Mouse (Mus musculus) heart, postnatal 4 days (tissue): ENCODE measurements around the gene Ptcd2. TPM values are rescaled to one million over a fixed set of nuclear protein-coding genes. Genes with fewer than 3 reads are reported as not detected.
A peak's percentile ranks its signal among the peaks of the same experiment; 100 is the strongest.
"Not testable (repeated sequence)": the region's sequence is repeated elsewhere in the genome, so short reads cannot be mapped to it uniquely, and the experiment has no call there.

Experiments
- DNase-seq: peaks from one replicate; pipeline ENCODE4 v3.0.0; 2021
- total RNA-seq, 2 experiments: library from RNA; stranded (reverse); gene quantifications; 2 replicates each; pipeline ENCODE4 v1.2.3; 2021

The Ptcd2 gene
- total RNA-seq, 2 experiments from 2014 or later = 37.9 to 40.6 TPM

DNA sequence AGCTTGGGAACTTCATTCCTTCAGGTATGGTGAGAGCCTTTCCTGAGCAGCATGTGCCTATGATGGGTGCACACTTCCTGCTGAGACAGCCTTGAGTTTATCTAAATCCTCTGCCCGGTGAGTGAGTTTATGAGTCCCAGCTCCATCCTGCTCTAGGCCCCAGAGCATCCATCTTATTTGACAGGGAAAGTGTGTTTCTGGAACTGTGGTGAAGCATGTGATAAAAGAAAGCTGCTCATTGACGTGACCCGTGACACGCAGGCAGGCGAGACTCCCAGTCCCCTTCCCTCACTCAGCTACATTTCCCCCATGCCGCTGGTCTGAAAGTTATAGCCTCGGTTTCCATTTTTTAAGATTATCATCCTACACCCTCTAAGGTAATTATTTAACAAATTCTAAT lies 11.4 kb upstream of the Ptcd2 start:
- no peak for DNase-seq

DNA sequence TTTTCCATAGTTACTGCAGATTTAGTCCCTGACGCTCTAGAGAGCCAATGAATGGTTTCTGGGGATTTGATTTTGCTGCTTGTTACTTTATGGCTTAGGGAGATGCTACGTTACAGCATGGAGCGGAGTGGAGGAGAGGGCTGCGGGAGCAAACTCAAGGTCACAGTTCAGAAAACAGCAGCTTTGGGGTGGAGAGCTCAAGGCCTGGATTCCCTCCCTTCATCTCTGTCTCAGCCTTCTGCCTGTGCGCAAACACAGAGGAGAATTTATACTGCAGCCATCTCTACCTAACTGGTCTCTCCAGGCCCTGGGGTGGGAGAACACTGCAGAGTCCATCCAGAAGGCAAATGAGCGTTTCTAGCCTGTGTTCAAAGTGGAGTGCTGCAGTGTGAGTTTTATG lies 10.6 kb upstream of the Ptcd2 start:
- DNase-seq = no peak

DNA sequence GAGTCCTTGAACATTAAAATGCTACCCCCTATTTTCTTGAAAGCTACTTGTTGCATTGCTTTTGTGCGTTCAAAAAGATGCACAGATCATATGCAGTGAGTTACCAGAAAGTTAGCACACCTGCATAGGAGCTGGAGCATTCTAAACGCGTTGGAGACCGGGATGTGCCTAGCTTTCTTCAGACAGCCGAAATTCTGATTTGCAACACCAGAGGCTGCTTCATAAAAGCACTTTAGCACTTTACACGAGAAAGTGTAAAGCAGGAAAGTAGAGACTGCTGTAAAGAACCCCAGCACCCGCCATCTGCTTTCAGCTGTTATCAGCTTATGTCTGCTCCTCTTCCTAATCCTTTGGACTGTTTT lies 9.0 kb upstream of the Ptcd2 start:
- DNase-seq = no peak

DNA sequence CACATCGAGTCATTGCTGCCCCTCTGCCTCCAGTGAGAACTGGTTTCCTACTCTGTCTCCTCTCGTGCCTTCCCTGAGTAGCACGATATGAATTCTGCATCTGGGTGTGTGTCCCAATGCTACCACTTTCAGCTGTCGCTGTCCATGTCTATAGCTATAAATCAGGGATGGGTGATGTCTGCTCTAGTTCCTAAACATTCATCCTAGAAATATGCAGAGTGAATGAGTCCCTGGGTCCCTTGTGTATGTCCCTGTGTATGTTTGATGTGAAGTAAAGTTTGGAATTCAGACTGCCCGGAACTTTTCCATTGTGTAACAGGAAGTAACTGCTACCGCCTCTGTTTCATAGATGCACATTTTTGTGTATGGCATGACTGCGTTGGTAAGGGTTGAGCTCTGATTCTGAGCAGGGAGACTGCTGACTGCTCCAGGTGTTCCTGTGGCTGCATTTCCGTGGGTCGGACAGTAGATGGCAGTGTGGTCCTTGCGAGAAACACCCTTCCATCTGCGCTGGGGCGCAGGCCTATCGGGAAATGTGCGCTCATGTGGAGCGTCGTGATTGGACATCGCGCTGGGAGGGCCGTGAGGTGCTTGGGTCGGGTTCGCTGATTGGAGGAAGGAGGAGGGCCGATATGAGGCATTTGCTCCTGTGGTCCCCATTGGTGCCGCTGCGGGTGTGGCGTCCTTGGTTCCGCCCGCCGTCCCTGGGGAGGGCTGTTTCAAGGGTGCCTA lies 8.4 kb upstream of the Ptcd2 start:
- peak; percentile 94 for DNase-seq

DNA sequence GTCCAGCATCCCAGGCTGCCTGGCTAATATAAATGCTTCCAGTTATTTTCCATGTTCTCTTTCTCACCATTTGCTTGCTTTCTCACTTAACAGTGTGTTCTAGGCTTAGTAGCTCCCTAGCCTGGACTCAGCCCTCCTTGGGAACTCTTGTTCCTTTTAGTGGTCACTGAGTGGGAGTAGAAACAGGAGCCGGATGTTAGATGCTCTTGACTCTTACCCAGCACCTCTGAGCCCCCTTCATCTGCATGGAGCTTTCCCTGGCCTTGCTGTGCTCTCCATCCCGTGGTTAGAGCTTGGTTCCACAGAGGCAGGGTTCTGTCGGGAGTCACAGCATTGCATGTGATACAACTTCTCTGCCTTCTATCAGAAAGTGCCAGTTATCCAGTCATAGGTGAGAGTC lies 7.1 kb upstream of the Ptcd2 start:
- DNase-seq = no peak

DNA sequence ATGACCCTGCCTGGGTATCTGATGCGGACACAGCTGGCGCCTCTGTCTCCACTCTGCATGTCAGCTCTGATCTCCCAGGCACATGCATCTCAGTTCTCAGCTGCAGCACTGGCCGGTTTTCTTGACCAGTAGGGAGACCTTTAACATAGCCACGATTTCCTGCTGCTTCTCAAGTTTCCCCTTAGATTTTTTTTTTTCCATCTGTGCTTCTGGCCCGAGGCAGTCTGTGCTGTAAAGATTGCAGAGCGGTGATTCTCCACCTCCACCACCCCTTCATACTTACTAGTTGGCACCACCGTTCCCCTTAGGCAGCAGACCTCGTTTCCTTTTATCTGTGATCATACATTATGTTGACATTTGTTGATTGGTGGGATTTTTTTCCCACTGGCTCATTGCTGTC lies 6.7 kb upstream of the Ptcd2 start:
- no peak for DNase-seq

DNA sequence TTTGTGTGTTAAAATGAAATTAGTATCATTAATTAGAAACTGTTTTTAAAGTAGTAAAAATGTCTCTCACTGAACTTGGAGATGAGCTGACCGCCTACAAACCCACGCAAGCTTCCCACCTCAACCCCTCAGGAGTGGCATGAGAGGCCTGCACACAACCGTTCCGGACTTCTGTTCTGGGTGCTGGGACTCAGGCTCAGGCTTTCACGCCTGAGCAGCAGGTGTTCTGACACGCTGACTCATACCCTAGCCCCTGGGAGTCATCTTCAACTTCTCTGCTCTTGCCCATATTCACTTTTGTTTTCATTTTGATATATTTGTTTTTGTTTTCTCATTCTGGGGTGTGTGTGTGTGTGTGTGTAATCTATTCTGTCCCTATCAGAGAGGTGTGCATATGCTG lies 5.5 kb upstream of the Ptcd2 start:
- DNase-seq = no peak

DNA sequence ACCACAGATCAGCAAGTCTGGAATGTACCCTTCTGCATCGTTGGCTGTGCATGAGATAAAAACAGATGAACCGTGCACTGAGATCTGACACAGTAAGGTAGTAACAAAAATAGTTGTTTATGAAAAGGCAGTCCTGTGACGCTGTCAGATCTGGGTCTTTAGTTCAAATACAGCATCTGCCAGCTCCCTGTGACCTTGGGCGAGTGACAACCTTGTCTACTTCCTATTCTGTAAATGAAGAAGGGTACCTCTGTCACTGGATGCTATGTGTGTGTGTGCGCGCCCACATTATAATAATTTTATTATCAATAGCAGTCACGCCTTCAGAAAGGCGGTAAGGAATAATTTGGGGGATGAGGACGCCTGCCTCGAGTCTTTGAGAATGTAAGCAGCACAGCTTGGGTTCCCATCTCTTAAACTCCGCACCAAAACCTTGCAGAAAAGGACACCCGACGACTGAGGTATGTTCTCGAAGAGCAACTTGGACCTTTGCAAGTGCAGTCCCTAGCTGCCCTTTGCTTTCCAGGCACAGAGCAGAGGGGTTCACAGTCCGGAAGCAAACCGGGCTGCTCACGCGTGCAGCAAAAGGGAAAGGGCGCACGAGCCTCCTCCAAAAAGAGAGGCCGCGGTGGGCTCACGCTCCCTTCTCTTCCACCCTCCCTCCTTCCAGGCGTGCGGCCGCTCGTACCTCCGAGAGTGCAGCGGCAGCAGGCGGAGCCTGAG lies 468 bp downstream of the Ptcd2 start:
- no peak for DNase-seq

DNA sequence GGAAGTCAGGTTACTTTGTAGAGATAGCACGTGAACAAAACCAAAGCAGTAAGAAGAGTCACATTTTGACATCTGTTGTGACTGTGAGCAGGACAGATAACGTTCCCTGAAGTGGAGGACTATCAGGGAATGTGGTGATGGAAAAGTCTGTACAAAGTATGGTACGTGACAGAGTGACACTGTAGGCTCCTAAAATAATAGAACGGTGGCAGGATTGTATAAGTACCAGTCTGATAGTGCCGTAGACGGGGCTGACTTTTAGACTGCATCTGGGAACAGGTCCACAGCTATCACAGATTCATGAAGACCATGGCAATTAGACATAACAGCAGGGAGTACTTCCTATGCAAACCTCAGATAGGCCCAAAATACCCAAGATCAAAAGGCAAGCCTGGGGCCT lies 3.0 kb downstream of the Ptcd2 start:
- no peak for DNase-seq

DNA sequence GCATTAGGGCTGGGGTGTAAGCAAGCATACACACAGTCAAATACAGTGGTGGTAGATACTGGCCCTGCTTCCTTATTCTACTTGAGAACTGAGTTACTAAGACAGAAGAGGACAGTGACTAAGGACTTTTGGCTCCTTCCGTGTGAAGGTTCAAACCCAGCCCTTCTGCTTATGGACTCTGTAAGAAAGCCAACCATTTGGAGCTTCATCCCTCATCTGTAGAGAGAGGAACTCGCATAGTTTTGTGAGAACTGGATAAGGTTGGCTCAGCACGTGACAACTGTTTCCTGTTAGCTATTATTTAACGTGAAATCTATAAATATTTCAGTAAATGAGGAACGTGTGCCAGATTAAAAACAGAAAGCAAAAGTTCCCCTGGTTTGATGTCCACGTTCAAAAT lies 7.0 kb downstream of the Ptcd2 start:
- no peak for DNase-seq

DNA sequence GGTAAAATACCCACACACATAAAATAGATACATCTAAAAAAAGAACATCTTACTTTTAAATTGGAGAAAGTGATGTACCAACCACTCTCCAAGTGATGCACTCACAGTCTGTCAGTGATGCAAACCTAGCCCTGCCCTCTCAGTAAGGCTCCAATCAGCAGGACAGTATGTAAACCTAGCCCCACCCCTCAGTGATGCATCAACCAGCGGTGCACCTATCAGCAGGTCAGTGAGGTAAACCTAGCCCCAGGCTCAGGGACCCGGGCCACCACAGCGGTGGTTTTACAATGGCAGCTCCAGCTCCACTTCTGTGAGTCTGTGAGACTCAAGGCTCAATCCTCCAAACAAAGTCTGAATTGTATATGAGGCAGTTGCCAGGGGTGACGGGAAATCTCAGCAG lies 13.2 kb downstream of the Ptcd2 start:
- DNase-seq = no peak

DNA sequence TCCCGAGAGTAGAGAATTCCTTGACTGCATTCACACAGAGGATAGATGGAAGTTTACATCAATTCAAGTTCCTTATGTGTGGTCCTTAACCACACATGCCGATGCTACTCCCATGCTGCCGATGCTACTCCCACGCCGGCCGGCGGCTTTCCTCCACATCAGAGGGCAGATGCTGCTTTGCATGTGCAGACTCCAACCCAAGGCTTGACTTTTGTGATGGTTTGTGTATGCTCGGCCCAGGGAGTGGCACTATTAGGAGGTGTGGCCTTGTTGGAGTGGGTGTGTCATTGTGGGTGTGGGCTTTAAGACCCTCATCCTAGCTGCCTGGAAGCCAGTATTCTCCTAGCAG lies 20.2 kb downstream of the Ptcd2 start:
- DNase-seq = not testable (repeated sequence)

DNA sequence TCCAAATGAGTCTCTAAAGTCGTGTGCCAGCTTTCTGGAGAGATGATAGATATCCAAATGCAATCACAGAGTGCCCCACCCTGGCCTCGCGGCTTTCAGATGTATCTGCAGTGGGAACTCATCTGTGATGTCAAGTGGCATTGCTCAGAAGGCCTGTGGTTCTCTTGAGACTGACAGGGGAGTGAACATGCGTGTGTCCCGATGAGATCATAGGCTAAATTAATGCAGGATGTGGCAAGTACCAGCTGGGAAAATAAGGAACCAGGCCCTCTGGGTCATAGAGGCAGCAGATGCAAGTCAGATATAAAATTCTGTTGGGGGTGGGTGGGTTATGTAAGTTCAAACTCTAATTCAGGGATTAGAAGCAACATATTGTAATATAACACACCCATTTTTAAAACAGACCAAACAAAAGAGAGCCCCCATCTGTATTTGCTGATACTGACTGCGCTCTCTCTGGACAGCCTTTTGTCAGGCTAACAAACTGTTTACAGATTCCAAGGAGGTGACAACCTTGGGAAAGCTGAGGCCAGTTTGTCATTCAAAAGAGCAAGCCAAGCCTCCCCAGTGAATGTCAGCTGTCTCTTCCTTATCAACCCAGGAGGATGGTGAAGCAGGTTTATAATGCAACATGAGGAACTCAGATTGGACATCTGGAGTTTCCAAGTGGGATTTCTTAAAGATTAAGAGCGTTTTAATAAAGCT lies 20.7 kb downstream of the Ptcd2 start:
- DNase-seq = peak; percentile 25

DNA sequence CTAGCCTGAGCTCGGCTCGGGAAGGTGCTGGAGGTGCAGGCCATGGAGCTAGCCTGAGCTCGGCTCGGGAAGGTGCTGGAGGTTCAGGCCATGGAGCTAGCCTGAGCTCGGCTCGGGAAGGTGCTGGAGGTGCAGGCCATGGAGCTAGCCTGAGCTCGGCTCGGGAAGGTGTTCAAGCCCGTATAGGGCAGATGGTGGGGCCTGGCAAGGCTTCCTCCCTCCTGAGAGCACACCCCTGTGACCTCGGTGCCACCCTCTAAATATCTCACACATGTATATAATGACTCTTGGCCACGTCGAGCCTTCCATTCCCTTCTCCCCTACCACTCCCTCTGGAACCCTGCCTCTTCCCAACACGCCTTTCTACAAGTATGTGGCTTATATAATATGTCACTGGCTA lies 21.6 kb downstream of the Ptcd2 start:
- DNase-seq = not testable (repeated sequence)

DNA sequence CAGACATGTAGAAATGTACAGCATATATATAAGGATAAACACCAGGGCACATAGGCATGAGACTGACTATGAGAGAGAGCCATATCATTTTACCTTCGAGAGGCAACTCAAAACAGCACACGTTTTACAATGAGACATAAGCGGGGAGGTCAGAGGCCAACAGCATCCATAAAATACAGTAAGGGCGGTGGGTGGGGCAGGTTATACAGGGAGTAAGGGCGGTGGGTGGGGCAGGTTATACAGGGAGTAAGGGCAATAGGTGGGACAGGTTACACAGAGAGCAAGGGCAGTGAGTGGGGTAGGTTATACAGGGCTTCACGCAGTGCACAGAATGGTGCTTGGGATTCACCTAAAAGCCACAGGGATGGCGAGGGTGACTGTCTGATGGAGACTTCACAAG lies 24.1 kb downstream of the Ptcd2 start:
- DNase-seq = no peak

DNA sequence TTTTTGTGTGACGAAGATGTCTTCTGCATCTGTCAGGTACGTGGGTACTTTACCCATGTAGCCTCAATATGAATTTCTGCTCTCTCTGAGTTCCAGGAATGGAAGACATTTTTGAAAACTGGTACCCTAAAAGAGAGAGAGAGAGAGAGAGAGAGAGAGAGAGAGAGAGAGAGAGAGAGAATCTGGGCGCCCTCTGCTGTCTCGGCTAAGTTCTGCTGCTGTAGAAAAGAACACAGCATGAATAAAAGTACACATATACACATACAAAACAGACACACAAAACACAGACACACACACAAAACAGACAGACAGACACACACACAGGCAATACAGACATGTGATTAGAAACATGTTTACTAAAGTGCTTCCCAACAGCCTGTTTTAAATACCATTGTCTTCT lies 27.4 kb downstream of the Ptcd2 start:
- DNase-seq = peak; percentile 75

DNA sequence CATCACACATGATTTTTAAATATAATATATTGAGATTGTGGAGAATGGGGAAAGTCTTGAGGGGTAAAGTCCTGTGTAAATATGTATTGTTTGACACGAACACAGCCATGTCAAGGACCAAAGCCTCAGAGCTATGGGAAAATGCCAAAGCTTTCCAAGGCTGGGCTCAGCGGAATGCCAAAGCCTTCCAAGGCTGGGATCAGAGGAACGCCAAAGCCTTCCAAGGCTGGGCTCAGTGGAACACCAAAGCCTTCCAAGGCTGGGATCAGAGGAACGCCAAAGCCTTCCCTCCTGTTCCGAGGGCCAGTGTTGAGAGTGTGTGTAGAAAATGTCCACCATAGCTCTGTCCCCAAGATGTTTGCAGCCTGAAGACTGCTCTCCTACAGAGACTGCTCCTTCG lies 28.1 kb downstream of the Ptcd2 start:
- no peak for DNase-seq

DNA sequence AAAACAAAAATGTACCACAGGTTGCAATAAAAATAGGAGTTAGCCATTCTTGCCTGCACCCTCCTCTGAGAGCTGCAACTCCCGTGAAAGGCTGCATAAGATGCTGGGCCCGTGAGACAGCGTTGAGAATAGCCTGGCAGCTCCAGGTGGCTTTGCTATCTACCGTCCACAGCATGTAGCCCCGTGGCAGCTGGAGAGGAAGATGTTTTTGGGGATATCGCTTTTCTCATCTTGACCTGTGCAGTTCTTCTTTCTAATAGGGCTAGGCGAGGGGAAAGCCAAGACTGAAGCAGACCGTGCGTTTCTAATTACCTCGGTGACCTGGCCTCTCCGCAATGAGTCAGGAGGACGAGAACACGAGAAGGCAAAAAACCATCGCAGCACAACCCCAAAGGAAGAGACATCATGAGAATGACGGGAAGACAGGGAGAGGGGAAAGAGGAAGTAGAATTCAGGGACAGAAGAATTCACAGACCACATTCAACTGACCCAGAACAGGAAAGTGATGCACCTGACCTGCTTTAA lies 29.8 kb downstream of the Ptcd2 start:
- no peak for DNase-seq

DNA sequence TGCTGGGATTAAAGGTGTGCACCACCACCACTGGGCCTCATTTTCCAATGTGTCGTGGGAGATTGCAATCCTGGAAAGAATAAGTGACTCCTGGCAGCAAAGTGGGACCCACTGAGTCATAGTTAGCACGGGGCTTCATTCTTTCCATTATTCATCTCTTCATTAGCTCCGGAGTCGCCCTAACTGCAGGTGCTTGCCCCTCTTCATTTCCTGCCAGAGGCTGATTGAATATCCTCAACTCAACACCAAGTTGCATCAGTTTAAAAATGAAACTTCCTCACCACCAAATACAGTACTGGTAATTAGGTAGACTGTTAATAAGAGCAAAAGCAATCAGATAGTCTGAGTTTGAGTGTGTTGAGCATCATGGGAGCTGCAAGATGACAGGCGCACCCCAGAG lies 30.4 kb downstream of the Ptcd2 start:
- no peak for DNase-seq

DNA sequence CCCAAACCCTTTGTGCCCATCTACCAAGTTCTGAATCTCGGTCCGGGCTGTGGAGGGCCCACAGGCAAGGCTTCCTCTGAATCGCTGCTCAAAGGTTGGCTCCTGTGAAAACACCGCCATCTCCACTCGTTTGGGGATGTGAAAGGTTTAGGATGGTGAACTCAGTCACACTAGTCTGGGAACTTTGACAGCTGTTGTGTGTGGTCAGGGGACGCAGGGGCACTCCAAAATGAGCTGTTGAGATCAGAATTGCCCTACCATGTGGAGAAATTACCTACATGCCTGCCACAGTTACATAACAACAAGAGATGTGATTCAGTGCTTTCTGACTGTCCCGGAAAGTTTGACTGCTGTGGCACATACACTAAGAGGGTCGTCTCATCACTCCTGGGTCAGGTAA lies 36.1 kb downstream of the Ptcd2 start:
- peak; percentile 38 for DNase-seq

DNA sequence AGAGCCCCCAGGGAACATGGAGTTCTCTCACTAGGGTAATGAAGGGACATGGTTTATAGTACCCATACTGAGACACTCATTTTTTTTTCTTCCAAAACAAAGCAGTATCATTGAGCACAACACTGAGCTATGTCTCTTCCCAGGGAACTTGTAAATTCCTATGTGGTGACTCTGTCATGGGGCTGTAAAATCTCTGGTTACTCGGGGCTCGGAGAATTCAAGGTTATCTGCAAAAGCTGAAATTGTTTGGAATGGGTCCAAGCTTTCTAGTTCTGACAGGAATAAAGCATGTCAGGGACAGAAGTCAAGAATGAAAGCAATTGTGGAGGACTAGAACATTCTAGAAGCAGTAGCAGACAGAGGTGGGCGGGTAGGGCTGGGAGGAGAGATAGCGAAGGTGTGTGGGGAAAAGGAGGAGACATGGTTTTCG lies 36.6 kb downstream of the Ptcd2 start:
- DNase-seq = no peak

DNA sequence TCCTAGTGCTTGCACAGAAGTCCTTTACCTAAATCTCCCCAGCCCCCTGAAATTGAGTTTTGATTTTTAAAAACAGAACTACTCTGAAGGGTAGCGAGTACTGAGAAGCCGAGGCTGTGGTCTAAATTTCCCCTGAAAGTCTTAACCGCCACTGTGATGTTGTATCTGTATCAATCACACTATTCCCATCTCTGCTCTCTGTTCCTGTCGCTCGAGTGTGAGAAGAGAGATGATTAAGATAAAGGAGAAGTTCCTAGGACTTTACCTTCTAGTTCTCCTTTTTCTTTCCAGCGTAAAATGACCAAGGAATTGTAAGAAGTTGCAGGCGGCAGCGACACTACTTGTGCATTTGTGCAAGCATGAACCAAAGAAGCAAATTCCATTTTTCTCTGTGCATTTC lies 38.3 kb downstream of the Ptcd2 start:
- no peak for DNase-seq

DNA sequence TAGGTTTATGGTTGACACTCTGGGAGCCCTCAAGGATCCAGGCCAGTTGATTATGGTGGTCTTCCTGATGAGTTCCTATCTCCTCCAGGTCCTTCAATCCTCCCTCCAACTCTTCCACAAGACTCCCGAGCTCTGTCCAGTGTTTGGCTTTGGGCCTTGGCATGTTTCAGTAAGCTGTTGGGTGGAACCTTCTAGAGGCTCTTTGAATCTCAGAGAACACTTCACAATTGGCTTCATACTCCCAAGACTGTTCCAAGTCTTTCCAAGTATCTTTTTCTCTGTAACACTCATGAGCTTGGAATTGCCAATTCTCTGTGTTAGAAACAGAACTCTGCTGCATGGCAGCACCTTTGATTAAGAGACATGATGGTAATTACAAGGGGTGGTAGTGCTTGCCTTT lies 39.3 kb downstream of the Ptcd2 start:
- DNase-seq = no peak

DNA sequence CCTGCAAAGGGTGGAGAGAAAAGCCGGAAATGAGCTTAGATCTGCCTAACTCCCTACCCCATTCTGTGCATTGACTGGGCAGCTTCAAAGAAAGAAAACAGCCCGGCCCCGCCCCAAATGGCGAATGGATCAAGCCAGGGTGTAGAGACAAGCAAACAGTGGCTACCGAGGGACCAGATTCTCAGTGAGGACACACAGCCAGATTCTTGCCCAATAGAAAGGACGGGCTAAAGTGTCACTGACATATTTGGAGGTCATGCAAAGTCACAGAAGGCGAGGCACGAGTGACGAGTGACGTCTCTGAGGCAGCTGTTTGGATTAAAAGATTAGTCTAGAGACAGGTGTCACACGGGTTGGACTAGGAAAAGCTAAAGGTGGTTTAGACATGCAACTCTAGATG lies 40.1 kb downstream of the Ptcd2 start:
- DNase-seq = no peak
